Mouse (Mus musculus): ENCODE data around the gene Foxo3. TPM values are rescaled to one million over a fixed set of nuclear protein-coding genes. Genes with fewer than 3 reads are reported as not detected.

The Foxo3 gene
- polyA plus RNA-seq (2015; fragmentation: Nextera tagmentation; extraction: Ambion mirVana), result 7.6 and 8.0 TPM in 2 replicates

DNA sequence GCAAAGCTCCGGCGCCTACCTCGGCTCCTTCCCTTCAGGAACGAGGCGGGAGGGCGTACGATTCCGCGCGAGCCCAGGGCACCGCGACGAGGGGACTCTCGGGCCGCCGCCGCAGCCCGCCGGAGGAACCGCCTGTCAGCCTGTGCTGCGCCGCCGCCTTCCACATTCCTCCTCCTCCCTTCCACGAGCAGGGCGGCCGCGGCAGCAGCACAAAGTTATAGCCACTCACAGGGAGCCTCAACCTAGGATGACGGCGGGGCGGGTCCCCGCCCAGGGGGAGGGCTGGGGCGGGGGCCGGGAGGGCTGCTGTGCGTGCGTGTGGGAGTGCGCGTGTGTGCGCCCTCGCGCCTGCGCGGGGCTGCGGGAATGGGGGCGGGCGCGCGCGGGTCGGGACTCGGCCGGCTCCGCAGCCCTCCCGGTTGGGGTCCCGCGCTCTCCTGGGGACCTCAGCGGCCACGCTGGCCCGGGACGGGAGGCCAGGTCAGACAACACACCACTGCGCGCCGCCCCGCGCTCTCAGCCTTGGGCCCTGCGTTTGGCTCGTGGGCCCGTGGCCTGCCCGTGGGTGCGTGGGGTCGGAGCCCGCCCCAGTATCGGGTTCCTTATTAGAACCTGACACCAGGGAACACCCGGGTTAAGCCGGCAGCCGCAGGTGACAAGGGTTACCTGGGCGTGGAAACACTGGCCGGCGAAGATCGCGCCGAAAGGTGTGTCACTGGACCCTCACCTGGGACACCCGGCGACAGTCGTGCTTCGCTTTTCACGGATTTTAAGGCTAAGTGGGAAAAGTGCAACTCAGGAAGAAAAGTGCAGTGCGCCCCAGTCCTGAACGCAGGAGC lies at the start of gene Foxo3:
Foxo3 (minus strand) TSS at position 249 of the 839 bp plus-strand sequence.
- H3K4me1 ChIP-seq (replicated peaks; ENCODE audit: control insufficient read depth, insufficient read depth), result peaks cover 8% of the 10 kb centered on the region
- DNase-seq (ENCODE audit: low spot score), result peak; percentile 96
- no peak for TF ChIP-seq CTCF (IDR thresholded peaks at IDR 0.05; ENCODE audit: low read depth)
- TF ChIP-seq EP300 (optimal IDR thresholded peaks at IDR 0.05), result no peak
- peak within 1 kb of the TSS; percentile 87 for H3K9ac ChIP-seq (ENCODE audit: low read length)
- H3K36me3 ChIP-seq (ENCODE audit: control insufficient read depth, insufficient read depth, low read length), result 0 out of 2 replicates have a peak, but pooled peaks cover 2% of the 10 kb centered on the region
- ATAC-seq (ENCODE audit: low FRiP score, low TSS enrichment), result peak; percentile 83
- H3K27me3 ChIP-seq (ENCODE audit: control insufficient read depth, insufficient read depth, low read length), result no peaks in the 10 kb centered on the region
- under 1% methylated on average over 66 of the region's 88 CpGs for WGBS
- peak within 1 kb of the TSS; percentile 81 for H3K4me3 ChIP-seq (ENCODE audit: low read depth, low read length)
- H3K27ac ChIP-seq (replicated peaks), result peak within 1 kb of the TSS; percentile 99
- peak within 1 kb of the TSS; percentile 99 for H3K4me2 ChIP-seq (replicated peaks; ENCODE audit: low read depth)
- no peaks in the 10 kb centered on the region for H3K9me3 ChIP-seq (ENCODE audit: control insufficient read depth, low read length)

DNA sequence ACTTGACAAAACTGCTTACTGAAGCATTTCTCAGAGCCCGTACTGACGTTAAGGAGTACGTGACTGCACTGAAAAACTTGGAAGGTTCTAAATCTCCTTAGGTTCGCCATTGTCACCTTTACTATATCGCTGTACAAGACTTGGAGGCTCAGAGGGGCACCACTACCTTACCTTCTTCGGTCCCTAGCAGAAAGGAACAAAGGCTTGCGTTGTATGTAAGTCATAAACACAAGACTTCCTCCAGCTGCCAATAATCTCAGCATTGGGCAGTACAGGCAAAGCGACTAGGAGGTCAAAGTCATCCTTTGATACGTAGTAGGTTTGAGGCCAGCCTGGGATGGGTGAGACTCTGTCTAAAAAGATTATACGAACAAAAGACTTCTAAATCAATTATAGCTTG lies 48.8 kb upstream of the Foxo3 start:
- no peaks in the 10 kb centered on the region for H3K9me3 ChIP-seq (ENCODE audit: control insufficient read depth, low read length)
- H3K4me3 ChIP-seq (ENCODE audit: low read depth, low read length), result no peak overlapping the region
- H3K36me3 ChIP-seq (ENCODE audit: control insufficient read depth, insufficient read depth, low read length), result no peaks in the 10 kb centered on the region; the same call in 1 of the 2 replicates
- H3K27me3 ChIP-seq (ENCODE audit: control insufficient read depth, insufficient read depth, low read length), result no peaks in the 10 kb centered on the region
- ATAC-seq (ENCODE audit: low FRiP score, low TSS enrichment) (no peak), DNase-seq (ENCODE audit: low spot score) (no peak)
- no peak overlapping the region for H3K27ac ChIP-seq (replicated peaks)
- H3K4me2 ChIP-seq (replicated peaks; ENCODE audit: low read depth), result no peak overlapping the region
- no peaks in the 10 kb centered on the region for H3K4me1 ChIP-seq (replicated peaks; ENCODE audit: control insufficient read depth, insufficient read depth)
- no peak for TF ChIP-seq EP300 (optimal IDR thresholded peaks at IDR 0.05)
- WGBS, result 89% methylated on average over 10 of the region's 10 CpGs
- H3K9ac ChIP-seq (ENCODE audit: low read length), result no peak overlapping the region

DNA sequence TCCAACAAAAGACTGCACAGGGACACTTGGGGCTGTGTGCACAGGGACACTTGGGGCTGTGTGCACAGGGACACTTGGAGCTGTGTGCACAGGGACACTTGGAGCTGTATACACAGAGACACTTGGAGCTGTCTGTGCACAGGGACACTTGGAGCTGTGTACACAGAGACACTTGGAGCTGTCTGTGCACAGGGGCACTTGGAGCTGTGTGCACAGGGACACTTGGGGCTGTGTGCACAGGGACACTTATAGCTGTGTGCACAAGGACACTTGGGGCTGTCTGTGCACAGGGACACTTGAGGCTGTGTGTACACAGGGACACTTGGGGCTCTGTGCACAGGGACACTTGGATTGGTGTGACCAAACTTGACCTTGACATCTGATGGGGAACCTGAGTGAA lies 47.4 kb upstream of the Foxo3 start:
- ATAC-seq (ENCODE audit: low FRiP score, low TSS enrichment) (no peak), DNase-seq (ENCODE audit: low spot score) (no peak)
- no peaks in the 10 kb centered on the region for H3K9me3 ChIP-seq (ENCODE audit: control insufficient read depth, low read length)
- no peak overlapping the region for H3K4me2 ChIP-seq (replicated peaks; ENCODE audit: low read depth)
- no peak overlapping the region for H3K9ac ChIP-seq (ENCODE audit: low read length)
- no peaks in the 10 kb centered on the region for H3K27me3 ChIP-seq (ENCODE audit: control insufficient read depth, insufficient read depth, low read length)
- H3K4me1 ChIP-seq (replicated peaks; ENCODE audit: control insufficient read depth, insufficient read depth), result no peaks in the 10 kb centered on the region
- no peak overlapping the region for H3K27ac ChIP-seq (replicated peaks)
- H3K36me3 ChIP-seq (ENCODE audit: control insufficient read depth, insufficient read depth, low read length), result no peaks in the 10 kb centered on the region; the same call in 1 of the 2 replicates
- no peak overlapping the region for H3K4me3 ChIP-seq (ENCODE audit: low read depth, low read length)
- TF ChIP-seq CTCF (IDR thresholded peaks at IDR 0.05; ENCODE audit: low read depth) (no peak), EP300 (optimal IDR thresholded peaks at IDR 0.05) (no peak)

DNA sequence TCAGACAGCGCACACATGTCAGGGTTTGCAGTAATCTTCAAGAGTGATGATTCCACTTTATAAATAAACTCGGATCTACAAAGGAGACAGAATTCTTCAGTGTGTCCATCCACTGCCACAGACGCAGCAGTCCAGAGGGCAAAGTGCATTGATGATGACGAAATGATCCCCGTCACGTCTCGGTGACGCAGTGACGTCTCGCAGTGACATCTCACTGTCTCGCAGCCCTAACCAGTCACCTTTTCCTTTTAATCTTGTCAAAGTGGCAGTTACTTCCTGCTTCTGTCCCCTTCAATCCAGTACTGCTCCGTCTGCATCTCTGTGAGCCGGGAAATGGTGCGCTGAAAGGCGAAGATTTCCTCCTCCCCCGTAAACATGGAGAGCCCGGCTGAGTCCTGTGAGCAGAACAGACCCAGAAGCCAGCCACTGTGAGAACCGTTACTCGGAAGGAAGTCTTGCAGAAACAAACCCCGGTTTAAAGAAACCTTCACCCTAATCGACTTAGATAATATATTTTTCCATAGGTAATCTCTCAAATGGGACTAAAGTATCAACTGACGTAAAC lies 36.7 kb upstream of the Foxo3 start:
- ATAC-seq (ENCODE audit: low FRiP score, low TSS enrichment), result no peak
- Histone ChIP-seq H3K4me2 (replicated peaks; ENCODE audit: low read depth) (no peak overlapping the region), H3K27me3 (ENCODE audit: control insufficient read depth, insufficient read depth, low read length) (no peaks in the 10 kb centered on the region), H3K36me3 (ENCODE audit: control insufficient read depth, insufficient read depth, low read length) (no peaks in the 10 kb centered on the region; the same call in 1 of the 2 replicates), H3K9ac (ENCODE audit: low read length) (no peak overlapping the region), H3K9me3 (ENCODE audit: control insufficient read depth, low read length) (no peaks in the 10 kb centered on the region), H3K4me1 (replicated peaks; ENCODE audit: control insufficient read depth, insufficient read depth) (no peaks in the 10 kb centered on the region), H3K4me3 (ENCODE audit: low read depth, low read length) (no peak overlapping the region), H3K27ac (replicated peaks) (no peak overlapping the region)
- WGBS, result 65% methylated on average over 22 of the region's 22 CpGs
- DNase-seq (ENCODE audit: low spot score), result no peak
- no peak for TF ChIP-seq CTCF (IDR thresholded peaks at IDR 0.05; ENCODE audit: low read depth)

- Histone ChIP-seq H3K27me3 (ENCODE audit: control insufficient read depth, insufficient read depth, low read length) (no peaks in the 10 kb centered on the region), H3K9me3 (ENCODE audit: control insufficient read depth, low read length) (no peaks in the 10 kb centered on the region), H3K27ac (replicated peaks) (no peak overlapping the region), H3K4me3 (ENCODE audit: low read depth, low read length) (no peak overlapping the region), H3K4me1 (replicated peaks; ENCODE audit: control insufficient read depth, insufficient read depth) (no peaks in the 10 kb centered on the region), H3K9ac (ENCODE audit: low read length) (no peak overlapping the region), H3K4me2 (replicated peaks; ENCODE audit: low read depth) (no peak overlapping the region), H3K36me3 (ENCODE audit: control insufficient read depth, insufficient read depth, low read length) (no peaks in the 10 kb centered on the region)
- no peak for DNase-seq (ENCODE audit: low spot score)
- ATAC-seq (ENCODE audit: low FRiP score, low TSS enrichment), result no peak
- 47% methylated on average over 1 of the region's 1 CpGs for WGBS
- no peak for TF ChIP-seq EP300 (optimal IDR thresholded peaks at IDR 0.05)
- TF ChIP-seq CTCF (IDR thresholded peaks at IDR 0.05; ENCODE audit: low read depth), result no peak
Measured at GRCm38 (mm10) chr10:42312557-42312956, 36.0 kb upstream of the Foxo3 start.

DNA sequence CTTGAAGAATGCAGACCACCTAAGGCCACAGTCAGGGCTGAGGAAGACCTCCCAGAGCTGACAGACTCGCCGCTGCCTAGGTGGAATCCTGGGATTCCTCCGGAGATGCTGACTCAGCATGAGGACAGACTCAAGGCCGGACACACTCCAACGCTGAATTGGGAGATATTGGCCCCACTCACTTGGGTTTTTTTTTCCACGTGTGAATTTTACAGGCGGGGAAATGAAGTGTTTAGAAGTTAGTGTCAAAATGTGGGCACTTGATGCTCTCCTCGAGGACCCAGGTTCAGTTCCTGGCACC lies 32.1 kb upstream of the Foxo3 start:
- TF ChIP-seq CTCF (IDR thresholded peaks at IDR 0.05; ENCODE audit: low read depth) (no peak), EP300 (optimal IDR thresholded peaks at IDR 0.05) (no peak)
- H3K27me3 ChIP-seq (ENCODE audit: control insufficient read depth, insufficient read depth, low read length), result no peaks in the 10 kb centered on the region
- H3K4me3 ChIP-seq (ENCODE audit: low read depth, low read length), result peak overlapping the region; percentile 24
- ATAC-seq (ENCODE audit: low FRiP score, low TSS enrichment) (no peak), DNase-seq (ENCODE audit: low spot score) (no peak)
- 33% methylated on average over 8 of the region's 8 CpGs for WGBS
- no peak overlapping the region for H3K9ac ChIP-seq (ENCODE audit: low read length)
- no peak overlapping the region for H3K27ac ChIP-seq (replicated peaks)
- H3K36me3 ChIP-seq (ENCODE audit: control insufficient read depth, insufficient read depth, low read length), result no peaks in the 10 kb centered on the region
- no peaks in the 10 kb centered on the region for H3K4me1 ChIP-seq (replicated peaks; ENCODE audit: control insufficient read depth, insufficient read depth)
- peak overlapping the region; percentile 57 for H3K4me2 ChIP-seq (replicated peaks; ENCODE audit: low read depth)
- no peaks in the 10 kb centered on the region for H3K9me3 ChIP-seq (ENCODE audit: control insufficient read depth, low read length)

Measured in stomach, postnatal 0 days (tissue).